Mouse (Mus musculus) neutrophil, adult 5-6 weeks (primary cell): ENCODE measurements around the gene Lemd2. TPM values are rescaled to one million over a fixed set of nuclear protein-coding genes. Genes with fewer than 3 reads are reported as not detected.

Source experiments
- ATAC-seq: fragments of 151-379, 151-347 bp; 2 replicates; pipeline ENCODE4 v1.8.0; 2017; ENCODE audit warnings: mild to moderate bottlenecking, moderate TSS enrichment; ENCODE audit not compliant: insufficient number of reproducible peaks, poor library complexity, low FRiP score, severe bottlenecking; ENCODE audit errors: extremely low read depth
- total RNA-seq: library from RNA; stranded (forward); fragments of 200-1000 nt; gene quantifications from 2 replicates; pipeline ENCODE4 v1.2.3, GENCODE M21; 2017

Lemd2 gene
- total RNA-seq, 1 experiment from 2014 or later, result 64.4 TPM

DNA sequence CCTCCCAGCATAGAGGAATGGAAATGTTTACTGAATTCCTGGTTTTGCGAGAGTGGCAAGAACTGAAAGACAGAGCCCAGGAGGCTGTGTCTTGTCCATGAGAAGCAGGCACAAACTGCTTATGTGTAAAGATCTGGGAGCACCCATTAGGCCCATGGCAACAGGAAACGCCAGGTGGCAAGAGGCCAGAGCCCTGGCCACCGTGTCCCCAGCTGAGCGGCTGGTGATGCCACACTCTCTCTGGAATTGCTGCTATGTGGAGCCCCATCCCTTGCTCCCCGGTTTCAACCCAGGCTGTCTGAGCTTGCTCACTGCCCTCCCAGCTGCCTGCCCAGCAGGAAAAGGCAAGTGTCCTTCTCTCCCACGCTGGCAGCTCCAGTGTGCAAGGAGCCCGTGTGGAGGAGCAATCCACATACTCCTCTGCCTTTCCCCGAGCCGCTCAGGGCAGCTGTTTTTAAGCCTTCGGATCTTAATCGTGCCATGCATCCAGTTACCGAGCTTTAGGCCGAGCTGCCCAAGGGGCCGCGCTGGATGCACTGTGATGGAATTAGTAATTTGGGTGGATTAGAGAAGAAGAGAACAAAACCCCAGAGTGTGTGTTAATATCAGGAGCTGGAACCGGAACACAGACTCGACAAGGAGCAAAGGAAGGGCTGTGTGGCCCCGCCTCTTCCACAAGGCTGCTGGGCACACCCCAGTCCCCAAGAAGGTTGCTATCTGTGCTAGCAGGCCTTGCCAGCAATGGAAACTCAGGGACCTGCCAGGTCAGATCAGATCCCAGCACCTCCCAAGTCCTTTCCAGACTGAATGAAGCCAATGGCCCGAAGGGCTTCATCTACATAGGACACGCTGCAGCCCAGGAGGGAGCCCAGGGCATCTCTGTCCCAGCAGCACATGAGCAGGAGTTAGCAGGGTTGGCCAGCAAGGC, 9.7 kb downstream of the Lemd2 start:
- no peak for ATAC-seq

DNA sequence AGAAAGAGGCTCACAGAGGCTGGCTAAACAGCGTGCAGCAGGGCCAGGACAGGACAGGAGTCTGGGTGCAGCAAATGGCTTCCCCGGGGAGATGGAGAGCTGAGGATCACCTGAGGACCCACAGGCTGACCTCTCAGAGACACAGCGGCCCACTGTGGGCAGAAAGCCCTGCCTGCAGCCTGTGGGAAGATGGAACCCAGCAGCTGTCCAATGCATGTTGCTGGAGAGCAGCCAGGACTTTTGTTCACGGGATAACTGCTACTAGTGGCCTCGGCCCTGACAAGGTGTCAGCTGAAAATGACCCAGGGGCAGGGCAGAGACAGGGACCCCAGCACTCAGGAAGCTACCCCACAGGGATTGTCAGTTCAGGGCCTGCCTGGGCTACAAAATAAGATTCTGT, 12.5 kb downstream of the Lemd2 start:
- ATAC-seq, result no peak

DNA sequence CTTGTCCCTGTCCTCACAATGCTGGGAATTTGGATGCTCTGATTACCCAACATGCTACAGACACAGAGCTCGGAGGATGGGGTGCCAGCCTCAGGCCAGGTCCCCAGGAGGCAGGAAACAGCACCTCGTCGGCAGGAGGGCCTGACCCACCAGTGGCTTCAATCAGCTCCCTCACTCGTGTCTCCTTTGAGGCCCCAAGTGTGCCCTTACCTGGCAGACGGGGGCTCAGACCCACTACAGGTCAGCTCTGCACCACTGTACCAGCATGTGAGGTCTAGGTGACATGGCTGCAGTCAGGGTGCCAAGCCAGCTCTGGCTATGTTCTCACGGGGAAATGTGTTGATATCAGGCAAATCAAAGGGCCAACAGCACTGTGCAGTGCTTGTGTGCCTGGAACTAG, 13.1 kb downstream of the Lemd2 start:
- ATAC-seq, result no peak

DNA sequence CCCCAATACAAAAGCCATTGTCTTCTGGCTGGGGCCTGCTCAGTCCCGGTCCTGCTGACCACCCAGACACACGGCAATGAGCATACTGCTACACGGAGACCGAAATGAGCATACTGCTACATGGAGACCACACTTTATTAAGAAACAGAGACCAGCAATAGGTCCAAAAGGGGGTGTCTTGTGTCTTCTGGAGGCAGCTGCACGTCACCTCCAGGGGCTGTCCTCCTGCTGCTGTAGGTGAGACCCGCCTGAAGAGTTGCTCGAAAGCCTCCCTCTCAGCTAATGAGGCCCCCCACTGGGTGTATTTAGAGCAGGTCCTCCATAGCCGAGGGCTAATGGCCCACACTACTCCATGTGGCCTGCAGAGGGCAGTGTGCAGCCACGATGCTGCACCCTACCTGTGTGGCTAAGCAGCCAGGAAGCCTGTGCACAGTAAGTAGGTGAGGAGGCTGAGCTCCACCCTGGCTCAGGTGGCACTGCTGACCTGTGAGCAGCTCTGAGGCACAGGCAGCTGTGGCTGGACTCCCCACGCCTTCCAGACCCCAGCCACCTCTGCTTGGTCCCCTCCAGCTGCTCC, 14.5 kb downstream of the Lemd2 start:
- peak; percentile 68 for ATAC-seq

DNA sequence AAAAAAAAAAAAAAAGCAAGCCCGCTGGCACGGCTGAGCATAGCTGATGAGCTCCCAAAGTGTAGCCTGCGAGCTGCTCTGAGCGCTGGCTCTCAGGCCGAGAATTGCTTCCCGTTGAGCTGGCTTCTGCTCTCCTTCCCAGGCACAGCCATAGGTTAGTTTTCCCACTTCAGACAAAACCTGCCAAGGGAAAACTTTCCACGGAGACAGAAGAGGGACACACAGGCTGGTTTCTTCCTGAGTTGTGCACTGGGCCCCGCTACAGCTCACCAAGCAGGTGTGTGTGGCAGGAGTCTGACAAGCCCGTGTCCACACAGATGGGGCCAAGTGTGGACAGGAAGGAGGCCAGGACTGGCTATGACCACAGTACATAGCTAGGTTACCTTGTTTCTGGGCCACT, 15.4 kb downstream of the Lemd2 start:
- no peak for ATAC-seq

DNA sequence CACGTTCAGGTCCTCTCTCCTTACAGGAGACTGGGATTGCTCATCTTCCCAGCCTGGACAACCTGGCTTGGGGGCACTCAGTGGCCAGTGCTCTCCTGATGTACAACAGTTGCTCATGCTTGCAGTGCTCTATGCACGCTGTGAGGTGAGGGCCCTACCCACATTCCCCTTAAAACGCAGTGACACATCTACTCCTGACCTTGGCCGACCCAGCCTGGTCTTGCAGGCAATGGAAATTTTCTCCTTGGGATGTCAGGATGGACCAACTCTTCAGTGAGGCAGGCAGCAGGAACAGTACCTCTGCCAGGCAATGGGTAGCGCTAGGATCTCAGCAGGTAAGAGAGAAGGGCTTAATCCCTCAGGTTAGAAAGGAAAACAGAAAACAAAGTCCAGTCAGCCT, 17.2 kb downstream of the Lemd2 start:
- ATAC-seq, result no peak

DNA sequence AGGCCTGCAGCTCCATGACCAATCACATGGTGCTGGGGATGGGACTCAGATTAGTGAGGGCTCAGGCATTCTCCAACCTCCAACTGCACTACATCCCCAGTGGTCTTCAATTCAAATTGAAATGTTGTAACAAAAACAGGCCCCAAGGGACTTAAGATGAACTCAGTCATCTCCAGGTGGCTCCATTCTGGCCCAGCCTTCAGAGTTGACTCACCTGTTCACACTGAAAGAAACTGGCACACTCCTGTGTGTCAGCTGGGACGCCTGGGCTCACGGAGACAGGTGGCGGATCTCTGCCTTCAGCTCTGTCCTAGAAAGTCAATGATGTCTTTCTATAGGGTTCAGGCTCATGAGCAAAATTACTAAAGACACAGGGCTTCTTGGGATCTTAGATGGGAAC, 18.2 kb downstream of the Lemd2 start:
- no peak for ATAC-seq

DNA sequence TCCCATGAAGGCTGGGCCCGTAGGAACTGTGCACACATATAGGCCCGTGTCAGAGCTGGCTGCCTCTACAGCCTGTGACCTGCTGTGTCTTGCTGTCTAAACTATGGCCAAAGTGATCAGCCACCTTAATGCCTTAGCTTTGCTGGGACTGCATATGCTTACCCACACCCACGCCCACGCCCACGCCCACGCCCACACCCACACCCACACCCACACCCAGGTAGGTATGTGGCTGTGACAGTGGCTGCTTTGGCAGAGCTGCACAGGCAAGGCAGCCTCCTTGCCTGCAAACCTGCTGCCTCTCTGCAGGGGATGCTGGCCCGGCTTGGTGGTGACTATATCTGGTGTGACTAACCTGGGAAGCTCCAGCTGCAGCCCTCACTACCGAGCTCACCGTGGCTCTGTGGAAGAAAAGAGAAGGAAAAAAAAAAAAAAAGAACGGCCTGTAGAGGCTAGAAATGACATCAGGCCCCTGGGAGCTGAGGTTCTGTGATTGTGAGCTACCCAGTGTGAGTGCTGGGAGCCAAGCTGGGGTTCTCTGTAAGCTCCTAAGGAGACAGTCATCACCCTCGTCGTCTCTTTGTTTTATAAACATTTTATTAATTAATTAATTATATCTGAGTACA, 20.5 kb downstream of the Lemd2 start:
- no peak for ATAC-seq

DNA sequence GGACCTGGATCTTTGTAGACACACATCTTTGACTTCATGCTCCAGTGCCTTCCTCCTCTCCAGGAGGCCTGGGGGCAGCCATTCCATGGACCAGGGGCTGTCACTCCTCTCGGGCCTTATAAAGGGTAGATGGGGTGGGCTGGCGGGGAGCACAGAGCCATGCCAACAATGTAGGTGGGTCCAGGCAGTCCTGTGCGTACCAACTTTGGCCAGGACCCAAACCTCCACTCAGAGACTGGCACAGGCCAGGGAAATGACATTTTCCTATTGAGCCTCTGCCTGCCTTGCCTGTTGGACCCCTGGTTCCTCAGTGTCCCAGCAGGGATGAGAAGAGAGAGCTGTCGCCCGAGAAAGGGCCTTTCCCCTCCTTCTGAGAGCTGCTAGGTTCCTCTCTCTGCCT, 21.9 kb downstream of the Lemd2 start:
- no peak for ATAC-seq

DNA sequence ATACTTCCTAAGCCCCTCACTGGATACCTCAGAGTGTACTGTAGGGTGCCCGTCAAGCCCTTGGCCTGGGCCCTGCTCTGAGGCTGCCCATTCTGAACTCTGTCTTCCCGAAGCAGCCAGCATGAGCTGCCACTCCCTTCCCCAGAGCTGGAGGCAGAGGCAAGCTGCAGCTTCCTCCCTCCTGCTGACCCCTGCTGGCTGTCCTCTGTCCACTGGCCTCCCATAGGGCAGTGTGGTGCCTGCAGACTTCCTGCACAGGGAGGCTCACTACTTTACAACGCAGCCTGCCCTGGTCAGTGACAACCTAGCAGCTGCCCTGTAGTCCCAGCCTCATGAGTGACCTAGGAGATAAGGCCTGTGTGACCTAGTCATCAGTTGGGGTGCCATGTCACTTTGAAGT, 22.6 kb downstream of the Lemd2 start:
- ATAC-seq, result no peak

DNA sequence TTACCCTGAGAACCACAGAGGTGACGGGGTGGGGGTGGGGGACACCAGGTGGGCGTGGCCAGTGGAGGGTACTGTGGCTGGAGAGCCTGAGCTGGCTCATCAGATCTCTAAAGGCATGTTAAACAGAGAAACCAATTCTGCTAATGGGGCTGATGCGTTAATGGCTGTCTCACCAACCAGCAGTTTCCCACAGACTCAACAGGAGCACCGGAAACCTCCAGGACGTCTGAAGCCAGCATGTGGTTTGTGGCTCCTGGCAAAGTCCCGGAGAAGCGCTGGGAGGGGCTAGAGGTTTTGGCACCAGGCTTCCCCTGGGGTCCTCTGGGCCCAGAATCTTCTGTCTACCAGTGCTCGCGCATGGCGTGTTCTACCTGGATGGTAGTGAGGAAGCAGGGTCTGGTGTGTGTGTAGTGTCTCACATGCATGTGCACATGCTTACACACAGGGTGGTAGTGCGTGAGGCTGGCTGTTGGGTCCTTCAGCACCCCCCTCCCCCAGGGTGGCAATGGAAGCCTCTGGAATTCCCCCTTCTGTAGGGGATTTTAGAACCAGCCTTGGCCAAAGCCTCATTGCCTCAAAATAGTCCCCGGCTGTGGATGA, 24.5 kb downstream of the Lemd2 start:
- ATAC-seq, result no peak

DNA sequence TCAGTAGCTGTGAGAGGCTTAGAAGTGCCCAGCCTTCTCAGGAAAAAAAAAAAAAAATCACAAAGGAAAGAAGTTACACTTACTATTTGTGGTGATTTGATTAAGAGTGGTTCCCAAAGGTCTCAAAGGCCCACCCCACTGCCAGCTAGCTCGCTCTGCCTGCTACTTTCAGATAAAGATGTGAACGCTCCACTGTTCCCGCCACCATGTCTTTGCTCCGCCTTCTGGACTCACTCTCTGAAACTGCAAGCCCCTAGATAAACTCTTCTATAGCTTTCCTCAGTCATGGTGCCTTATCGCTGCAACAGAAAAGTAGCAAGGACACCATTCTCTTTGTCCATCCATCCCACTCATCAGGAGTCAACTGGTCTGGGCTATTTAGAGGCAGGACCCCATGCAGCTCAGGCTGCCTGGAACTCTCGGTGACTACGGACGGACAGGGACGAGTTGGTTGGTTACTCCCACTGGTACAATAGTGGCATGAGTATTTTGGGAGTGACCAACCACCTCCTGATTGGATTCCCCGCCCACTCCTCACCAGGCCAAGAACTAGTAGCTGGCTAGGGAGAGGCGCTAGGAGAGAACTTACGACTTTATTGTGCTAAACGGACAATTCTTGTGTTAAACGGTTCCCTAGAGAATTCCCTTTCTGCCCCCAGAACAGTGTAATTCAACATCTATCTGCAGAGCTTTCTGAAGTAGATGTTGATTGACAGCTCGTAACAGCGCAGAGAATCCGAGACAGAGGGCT, 25.7 kb downstream of the Lemd2 start:
- ATAC-seq, result no peak

DNA sequence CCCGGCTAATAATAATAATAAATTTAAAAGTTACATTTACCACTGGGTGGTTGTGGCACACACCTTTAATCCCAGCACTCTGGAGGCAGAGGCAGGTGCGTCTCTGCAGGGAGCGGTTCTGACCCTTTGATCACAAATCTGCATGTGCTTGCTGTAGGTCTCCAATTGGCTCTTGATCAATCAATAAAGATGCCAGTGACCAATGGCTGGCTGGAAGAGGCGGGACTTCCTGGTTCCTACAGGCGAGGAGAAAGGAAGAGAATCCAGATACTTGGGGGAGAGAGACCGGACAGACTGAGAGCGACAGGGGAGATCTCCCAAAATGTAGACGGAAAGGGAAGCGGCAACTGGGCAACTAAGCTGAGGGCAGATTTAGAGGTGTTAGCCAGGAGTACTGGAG, 26.2 kb downstream of the Lemd2 start:
- ATAC-seq, result no peak

DNA sequence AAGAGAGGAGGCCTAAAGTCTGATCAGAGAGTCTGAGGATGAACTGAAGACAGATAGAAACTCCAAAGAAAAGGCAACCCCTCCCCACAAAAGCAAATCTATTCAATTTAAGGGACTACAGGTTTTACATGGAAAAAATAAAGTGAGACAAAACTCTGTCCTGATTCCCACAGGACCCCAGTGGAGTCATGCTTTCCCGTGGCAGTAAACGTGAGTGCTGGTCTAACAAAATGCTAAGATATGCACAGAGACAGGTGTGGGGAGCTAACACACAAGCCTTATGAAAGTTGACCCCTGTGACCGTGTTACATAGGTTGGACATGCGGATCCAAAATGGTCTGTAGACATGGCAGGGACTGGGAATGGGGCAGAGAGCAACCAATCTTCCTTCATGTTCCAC, 27.5 kb downstream of the Lemd2 start:
- ATAC-seq, result no peak

DNA sequence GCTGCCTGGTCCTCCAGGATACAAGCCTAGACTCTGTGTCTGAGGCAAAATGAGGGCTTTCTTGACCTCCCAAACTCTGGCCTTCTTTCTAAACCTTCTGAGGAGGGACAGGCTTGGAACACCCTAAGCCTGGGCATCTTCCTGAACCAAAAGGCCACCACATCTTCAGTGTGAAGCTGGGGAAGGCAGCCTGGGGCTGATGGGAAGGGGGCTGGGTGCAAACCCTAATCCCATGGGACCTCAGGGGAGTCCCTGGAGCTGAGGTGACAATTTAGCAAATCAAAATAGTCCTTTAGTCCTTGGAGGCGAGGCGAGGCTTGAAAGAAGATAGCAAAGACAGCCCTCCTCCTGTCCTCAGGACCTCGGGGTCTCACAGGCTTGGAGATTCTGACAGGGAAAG, 28.0 kb downstream of the Lemd2 start:
- no peak for ATAC-seq

DNA sequence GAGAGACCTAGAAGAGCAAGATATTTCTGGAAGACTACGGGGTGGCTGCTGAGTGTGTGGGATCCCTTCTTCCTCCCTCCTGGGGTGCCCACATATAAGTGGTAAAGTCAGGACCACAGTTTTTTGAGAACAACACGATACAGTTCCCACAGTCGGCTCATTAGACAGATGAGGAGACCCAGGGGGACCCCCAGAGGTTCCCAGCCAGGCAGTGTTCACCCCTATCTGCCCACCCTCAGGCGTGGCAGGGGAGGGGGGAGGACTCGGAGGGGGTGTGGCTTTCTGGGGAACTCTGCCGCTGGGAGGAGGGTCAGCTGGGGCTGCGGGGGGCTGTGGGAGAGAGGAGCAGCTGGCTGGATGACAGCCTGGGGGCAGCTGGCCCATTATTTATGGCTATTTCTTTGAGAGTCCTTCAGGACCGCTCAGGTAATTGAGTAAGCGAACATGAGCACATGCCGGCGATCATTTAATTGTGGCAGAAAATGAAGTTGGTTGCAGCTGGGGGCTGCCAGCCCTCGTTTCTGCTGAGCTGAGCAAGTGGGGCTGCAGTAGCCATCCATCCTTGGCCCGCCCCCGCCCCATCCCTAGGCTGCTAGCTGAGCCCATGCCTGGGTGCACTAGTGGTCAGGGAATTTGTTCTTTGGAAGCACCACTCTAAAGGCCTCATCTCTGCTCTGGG, 28.9 kb downstream of the Lemd2 start:
- no peak for ATAC-seq

DNA sequence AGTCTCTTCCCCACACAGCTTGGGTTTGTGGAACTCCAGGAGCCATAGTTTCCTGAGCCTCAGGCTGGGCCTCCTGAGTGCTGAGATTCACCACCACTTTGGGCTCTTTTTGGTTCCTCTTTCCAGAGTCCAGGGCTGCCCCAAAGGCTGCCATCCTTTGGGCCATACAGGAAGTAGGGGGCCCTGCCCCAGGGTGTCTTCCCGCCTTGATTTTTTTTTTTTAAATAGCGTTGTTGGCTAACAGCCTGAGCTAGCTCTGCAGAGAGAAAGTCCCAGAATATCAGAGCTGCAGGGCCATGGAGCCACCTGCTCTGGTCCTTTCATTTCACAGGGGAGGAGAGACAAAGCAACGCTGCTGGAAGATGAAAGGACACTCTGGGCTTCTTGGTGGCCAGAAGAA, 30.6 kb downstream of the Lemd2 start:
- no peak for ATAC-seq

DNA sequence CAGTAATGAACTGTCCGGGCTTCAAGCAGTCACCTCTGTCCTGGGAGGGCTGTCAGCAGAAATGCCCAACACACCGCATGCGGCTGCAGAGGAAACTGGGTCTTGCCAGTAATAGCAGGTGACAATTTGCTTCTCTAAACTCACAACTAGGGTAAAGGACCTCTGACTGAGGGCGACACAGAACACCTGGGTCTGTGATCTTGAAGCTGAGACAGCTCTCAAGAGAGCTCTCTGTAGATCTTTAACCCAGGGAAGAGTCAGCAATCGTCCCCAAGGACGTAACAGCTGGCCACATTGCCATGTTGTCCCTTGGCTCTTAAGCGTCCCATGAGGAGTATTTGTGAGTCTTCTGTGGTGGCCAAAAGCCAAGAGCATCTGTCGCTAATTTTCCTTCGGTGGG, 31.8 kb downstream of the Lemd2 start:
- no peak for ATAC-seq

DNA sequence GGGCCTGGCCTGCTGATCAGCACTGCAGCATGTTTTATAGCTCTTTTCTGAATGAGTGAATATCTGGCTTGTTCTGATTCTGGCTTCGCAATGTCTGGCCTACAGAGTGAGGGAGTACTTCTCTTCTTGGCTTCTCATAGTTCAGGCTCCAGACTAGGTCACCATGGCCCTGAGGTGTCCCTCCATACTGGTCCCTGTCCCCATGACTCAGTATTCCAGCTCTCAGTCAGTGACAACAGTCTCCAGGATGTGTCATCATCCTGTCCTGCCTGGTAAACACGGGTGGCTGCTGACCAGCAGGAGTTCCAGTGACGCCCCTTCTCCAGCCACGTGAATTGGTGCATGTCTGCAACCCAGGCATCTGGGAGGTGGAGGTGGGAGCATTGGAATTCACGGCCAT, 33.1 kb downstream of the Lemd2 start:
- ATAC-seq, result no peak
